Mouse (Mus musculus) neural tube, embryonic 10.5 days (tissue): ENCODE results near the gene Apoa2.

Experiments used
- DNase-seq: peaks from one replicate; pipeline ENCODE4 v3.0.0-alpha.2; 2017; ENCODE audit warnings: low spot score; ENCODE audit errors: extremely low spot score

The Apoa2 gene

DNA sequence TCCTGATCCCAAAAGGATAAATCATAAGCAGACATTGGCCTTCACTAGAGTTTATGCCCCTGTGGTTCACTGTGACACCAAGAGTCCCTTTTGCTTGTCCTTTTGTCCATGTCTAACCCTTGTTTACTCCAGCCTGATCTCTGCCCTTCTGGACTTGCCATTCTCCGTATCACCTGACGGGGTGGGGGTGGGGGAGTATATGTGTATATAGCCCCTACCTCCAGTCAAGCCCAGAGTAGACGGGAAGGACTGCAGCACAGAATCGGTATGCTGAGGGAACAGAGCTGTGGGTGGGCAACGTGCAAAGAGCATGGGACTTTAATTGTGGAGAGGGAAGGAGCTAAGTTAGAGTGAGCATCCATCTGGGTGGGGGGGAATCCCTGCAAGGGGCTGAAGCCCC lies at the start of gene Apoa2:
Gene Apoa2 (plus strand): TSS at position 198 of the 400 bp plus-strand sequence.
- no peak for DNase-seq

DNA sequence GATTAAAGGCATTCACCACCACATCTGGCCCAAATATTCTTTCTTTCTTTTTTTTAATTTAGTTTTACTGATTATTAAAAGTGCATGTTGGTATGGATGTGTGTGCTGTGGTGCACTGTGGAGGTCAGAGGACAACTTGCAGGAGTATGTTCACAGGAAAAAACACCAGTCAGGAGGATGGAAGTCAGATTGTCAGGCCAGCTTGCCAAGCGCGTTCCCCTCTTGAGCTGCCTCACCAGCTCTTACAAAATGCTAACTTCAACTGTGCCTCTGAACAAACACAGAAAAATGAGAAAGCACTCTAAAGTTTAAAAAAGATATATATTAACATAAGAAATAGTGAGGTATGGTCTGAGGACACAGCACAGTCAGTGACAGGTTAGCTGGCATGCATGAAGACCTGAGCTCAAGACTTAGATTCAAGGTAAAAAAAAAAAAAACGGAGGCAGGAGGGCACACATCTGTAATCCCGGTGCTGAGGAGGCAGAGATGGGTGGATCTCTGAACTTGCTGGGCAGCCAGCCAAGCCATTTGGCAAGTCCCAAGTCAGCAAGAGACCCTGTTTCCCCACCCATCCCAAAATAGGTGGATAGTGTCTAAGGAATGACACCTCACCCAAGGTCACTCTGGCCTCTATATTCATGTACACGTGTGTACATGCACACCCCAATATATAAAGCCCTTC lies 45.2 kb upstream of the Apoa2 start:
- no peak for DNase-seq

DNA sequence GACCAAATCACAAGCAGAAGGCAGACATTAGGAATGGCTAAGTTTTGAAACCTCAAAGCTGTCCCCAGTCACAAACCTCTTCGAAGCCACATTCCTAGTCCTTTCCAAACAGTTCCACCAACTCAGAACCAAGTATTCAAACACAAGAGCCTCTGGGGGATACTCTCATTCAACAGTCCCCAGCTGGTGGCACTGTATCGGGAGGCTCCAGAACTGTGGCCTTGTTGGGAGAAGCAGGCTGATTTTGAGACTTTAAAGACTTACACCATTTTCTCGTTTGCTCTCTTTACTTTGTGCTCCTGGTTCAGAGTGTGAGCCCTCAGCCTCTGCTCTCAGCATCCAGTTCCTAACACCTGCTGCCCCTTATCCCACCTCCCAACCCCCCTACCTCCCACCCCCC lies 41.8 kb upstream of the Apoa2 start:
- DNase-seq: no peak

DNA sequence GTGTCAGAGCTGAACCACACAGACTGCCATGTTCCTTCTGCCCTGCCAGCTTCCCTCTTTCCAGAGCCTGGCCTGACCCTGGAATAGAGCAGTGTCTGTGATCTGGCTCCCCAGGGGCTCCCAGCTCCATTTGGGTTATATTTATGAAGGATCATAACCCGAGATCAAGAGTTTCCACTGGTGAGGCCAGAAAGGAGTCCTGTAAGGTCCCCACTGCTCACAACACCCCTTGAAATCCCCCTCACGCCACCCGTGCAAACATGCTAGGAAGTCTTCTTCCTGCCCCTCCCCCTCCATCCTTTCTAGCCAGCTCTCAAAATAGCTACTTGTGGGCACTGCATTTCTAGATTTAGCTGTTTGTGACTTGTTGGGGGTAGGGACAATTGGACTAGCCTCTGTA lies 41.2 kb upstream of the Apoa2 start:
- DNase-seq: no peak

DNA sequence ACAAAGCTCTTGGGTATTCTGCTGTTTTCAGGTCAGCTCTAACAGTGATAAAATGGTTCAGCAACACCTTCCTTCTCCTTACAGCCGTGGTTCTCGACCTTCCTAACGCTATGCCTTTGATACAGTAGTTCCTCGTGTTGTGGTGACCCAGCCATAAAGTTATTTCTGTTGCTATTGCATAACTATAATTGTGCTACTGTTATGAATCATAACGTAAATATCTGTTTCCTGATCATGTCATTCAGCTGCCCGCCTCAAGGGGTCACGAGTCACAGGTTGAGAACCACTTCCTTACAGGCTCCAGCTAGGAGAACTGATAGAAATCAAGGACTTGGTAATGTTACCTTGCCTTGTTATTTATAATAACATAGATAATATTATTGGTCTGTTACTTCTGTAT lies 40.5 kb upstream of the Apoa2 start:
- DNase-seq: no peak

DNA sequence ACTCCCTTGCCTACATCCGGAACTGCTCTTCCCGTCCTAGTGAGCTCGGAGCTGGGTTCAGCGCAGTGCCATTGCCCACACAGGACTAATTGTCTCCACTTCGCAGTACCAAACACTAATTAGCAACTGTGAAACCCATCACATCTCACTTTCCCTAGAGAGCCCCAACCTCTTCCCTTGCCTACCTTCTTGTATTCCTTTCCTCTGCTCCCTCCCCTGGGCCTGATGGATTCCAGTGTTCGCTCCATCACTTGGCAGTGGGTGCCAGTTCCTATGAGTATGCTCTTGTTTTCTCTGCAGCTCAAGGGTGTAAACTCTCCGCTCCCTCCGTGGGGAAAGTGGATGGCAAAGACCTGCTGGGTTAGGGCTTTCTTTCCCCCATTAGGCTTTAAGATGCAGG lies 39.2 kb upstream of the Apoa2 start:
- no peak for DNase-seq

DNA sequence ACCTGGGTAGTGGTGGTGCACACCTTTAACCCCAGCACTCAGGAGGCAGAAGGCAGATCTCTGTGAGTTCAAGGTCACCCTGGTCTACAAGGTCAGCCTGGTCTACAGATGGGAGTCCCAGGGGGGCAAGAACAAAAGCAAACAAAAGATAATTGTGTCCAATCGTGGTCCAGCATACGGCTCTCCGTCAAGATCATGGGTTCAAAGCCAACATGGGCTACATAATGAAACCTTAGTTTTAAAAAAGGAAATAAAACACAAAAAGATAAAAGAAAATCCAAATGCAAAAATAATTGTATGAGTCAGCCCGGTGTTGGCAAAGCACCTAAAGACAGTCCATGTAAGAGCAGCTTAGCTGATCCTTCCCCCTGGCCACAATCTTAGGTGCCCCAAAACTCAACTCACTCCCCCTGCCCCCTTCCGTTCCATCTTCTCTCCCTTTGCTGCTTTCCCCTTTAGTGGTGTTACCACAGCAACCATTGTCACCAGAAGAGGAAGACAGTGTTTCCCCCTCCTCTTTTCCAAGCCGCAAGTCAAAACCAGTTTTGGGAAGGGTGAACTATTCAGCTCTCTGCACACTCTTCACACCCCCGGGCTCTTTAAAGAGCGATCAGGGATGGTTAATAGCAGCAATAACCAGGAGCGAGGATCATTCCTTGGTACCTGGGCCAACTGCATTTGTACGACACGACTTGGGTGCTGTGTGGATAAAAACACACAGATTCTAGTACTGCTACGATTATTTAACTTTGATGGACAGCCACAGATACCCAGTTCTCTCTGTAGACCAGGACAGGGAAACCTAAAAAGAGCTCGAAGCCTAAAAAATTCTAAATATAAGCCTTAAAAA lies 36.8 kb upstream of the Apoa2 start:
- no peak for DNase-seq

DNA sequence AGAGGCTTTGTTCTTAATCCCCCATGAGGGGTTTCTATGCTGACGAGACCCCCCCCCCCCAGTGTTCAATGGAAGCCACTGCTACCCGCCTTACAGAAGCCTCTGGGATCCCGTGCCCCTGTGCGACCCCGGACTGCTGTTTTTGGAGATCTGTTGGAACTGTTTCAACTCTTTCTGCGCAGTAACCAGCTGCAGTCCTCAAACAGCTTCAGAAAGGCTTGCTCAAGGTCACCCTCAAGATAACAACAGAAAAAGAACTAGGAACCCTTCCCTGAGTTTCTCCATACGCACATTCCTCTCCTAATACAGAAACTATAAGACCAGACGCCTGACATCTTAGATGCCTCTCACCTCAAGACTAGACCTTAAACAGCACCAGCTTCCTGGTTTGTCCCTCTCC lies 35.8 kb upstream of the Apoa2 start:
- DNase-seq: no peak

DNA sequence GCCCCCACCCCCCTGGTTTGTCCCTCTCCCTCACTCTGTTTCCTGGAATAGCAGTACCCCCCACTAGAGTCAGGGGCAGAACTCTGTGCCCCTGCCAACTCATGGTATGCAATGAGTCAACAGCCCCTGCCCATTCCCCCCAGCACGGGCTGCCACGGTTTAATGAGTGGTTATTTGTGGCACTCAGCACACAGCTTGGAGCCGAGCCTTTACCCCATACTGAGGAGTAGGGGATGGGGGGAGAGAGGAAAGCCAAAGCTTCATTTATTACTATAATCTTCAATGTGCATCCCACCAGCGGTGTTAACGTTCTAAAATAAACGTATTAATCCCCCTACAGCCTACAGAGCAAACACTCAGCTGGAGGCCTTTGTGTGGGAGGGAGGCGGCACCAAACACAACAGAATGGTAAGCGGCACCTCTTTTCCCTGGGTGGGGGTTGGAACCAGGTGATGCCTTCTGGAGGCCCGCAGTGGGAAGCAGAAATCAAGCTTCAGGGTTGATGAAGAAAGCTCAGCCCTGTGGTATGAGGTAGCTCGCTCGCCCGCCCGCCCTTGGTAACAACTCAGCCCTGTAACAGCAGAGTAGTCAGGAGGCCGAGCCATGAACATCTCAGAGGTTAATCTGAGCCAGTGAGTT lies 35.3 kb upstream of the Apoa2 start:
- no peak for DNase-seq

DNA sequence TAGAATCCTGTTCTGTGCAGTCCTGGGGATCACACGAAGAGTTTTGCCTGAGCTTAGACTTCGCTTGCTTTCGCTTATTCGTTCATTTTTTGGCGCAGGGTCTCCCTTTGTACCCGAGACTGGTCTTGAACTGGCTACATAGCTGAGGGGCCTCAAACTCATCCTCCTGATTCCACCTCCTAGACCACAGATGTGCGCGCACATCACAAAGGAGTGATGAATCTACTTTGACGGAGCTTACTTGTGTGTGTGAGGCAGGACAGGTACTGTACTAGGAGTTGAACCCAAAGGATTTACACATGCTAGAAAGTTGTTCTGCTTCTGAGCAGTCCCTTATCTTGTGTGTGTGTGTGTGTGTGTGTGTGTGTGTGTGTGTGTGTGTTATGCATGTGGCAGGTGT lies 34.0 kb upstream of the Apoa2 start:
- no peak for DNase-seq

DNA sequence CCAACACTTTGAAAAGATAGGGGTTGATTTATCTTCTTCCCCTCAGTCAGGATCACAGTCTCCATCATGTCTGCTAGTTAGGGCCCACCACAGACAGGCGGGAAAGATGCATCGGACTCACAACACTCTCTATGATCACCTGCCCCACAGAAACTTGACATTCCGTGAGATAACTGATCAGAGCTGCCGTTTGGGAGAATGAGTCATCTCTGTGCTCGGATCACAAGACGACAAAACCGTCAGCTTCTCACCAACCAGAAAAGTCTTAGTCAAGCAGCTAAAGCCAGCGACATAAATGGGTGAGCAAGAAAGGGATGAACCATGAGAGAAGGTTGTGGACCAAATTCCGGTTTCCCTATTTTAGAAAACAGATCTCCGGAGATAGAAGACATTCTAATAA lies 32.6 kb upstream of the Apoa2 start:
- no peak for DNase-seq

DNA sequence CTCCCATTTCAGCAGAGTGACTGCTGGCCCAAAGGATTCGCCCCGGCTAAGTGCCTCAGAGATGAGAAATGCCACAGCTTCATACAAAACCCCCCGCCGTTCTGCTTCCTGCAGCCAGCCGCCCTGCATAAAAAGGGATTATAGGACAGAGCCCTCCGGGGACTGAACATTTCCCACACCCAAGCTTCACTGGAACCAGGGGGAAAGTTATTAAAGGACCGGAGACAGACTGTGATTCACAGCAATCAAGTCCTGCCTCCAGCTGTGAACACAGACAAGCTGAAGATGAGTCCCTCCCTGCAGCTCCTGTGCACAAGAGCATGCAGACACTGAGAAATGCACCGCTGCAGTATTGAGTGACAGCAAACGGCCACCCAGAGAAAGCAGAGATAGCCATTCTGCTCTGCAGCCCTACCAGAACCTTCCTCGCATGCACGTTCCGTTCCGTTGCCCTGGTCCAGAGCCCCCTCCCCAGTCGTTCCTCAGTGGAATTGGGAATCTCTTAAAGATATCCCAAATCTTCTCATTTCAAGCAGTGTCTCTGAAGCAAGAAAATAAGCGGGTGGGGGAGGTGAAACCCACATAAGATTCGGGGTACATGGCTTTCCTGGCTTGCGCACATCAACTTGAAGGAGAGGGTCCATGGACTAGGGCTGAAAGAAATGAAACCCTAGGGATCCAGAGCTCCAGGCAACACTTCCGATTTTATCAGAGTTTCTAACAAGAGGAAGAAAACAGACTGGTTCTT lies 31.6 kb upstream of the Apoa2 start:
- peak; percentile 52 for DNase-seq

DNA sequence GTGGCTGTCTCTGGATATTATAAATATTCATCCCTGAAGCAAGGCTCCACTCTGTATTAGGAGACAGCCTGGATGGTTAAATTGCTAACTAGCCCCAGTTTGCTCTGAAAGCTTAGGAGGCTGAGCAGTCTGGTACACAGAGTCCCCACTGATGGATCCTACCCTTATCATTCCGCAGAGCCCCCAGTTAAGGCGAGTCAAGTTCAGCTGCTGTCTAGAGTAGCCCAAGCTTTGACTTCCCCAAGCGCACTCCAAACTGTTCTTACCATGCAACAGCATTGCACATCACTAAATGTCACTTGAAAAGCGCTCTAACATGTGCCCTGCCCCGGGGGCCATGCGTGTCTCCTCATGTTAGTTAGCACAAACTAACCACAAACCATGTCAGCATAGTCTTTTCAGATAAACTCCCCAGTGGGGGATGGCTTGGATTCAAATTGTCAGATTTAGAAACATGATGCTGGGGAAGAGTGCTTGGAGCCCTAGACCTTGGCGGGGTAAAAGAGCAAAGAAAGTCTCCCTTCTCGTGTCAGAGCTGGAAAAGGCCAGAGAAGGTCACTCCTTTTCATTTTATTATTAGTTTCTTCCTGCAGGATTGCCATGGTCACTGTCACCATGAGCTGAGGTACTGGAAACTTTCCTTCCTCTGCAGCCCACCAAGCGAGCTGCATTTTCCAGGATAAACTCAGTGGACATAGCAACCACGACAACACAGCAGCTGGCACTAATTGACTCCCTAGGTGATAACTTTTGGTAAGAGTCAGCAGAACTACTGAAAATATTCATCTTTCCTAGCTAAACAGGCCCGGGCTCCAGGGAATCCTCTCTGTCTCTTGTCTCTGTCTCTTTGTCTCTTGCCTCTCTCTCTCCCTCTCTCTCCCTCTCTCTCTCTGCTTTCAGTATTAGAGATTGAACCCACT lies 30.7 kb upstream of the Apoa2 start:
- DNase-seq: peak; percentile 37

DNA sequence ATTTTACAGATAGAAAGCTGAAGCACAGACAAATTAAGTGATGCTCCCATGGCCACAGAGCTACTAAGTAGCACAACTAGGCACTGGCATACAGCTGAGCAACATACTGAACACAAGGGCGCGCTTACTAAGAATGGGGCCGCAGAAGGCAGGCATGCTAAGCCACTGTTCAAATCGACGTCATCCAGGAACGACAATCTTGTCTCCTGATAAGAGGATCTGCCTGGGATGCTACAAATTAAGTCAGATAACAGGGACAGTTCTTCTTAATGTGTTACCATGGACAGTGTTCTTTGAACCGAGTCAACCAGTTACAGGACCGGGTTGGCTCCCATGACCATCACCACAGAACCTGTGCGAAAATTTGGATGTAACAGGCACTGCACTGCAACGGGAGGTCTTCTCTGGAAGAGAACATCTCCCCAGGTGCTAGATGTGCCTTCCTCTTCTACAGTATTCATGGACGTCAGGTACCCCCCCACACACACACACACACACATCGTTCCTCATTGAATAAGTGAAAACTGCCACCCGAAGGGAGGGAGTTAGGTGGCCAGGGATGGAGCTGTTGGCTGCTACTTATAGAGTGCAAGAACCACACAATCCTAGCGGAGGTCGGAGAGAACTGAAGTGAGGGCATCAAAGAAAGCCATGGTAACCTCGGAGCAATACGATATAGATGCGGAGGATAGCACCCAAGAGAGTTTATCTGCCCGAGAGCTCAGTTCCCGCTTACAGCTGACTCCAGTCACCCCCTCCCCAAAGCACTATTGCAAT lies 29.6 kb upstream of the Apoa2 start:
- DNase-seq: no peak

DNA sequence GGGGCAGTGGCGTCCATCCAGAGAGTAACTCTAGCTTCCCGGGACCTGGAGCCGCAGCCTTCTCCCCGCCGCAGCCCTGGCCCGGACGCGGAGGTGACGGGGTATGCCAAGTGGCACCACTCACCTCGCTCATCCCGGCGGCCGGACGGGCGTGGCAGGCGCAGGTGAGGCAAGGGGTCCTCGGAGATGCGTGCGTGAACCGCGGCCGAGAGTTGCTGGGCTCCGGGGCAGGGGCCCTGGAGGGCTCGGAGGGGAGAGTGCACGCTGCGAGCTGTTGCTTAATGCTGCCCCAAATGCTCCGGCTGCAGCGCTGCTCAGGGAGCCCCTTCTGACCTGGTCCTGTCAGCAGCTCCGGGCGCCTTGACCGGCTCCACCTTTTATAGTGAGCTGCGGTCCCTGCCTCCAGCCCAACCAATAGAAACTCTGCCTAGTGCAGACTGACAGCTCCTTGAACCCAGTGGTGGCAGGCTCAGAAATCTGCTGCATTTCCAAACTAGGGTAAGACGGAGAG lies 28.9 kb upstream of the Apoa2 start, which contains the start of gene Pcp4l1:
Gene Pcp4l1 (minus strand): TSS at position 382 of the 511 bp plus-strand sequence.
- peak; percentile 56 for DNase-seq

DNA sequence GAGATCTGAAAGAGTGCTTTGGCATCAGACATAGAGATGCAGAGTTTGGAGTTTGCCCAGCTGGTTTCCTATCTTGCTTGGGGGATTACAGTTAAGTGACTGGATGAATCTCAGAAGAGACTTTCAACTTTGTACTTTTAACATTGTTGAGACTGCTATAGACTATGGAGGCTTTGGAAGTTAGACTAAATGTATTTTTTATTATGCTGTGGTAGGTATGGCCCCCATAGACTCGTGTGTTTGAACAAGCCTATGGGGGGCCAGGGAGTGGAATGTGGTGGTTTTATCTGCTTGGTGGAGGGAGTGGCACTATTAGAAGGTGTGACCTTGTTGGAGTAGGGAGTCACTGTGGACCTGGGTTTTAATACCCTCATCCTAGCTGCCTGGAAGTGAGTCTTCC lies 25.3 kb upstream of the Apoa2 start:
- DNase-seq: no peak

DNA sequence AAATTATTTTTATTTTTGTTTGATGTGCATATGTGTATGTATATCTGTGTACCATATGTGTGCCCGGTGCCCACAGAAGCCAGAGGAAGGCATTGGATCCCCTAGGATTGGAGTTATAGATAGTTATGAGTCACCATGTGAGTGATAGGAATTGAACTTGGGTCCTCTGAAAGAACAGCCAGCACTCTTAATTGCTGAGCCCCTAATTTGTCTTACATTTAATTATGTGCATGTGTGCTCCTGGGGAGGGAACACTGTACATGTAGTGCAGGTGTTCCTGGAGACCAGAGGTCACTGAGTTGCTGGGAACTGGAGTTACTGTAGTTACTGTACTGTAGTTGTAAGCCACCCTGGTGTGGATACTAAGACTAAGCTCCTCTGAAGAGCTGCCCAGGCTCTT lies 24.1 kb upstream of the Apoa2 start:
- no peak for DNase-seq

DNA sequence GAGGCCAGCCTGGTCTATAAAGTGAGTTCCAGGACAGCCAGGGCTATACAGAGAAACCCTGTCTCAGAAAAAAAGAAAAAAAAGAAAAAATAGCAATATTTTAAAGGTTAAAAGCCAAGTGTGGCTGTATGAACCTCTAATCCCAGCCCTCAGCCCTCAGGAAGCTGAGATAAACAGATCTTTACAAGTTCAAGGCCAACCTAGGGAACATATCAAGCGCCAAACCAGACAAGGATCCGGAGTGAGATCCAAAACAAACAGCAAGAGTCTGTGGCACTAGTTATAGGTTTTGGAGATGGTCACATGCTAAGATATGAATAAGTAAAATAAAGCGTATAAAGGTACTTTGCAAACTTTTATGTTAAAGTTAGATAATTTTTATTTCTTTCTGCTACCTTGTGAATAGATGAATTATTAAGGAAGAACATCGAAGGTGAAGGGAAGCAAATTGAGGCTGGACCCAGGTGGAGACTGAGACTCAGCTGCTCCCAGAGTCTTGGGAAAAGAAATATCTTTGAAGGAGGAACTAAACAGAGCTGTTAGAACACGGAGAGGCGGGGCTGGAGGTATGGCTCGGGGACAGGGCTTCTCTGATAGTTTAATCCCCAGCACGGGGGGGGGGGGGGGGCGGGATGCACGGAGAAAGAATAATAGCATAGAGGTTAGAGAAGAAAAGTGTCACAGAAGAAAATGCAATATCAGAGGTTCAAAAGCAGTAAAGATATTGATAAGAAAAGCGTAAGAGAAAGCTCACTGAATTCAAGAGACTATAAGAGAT lies 21.2 kb upstream of the Apoa2 start:
- DNase-seq: no peak

DNA sequence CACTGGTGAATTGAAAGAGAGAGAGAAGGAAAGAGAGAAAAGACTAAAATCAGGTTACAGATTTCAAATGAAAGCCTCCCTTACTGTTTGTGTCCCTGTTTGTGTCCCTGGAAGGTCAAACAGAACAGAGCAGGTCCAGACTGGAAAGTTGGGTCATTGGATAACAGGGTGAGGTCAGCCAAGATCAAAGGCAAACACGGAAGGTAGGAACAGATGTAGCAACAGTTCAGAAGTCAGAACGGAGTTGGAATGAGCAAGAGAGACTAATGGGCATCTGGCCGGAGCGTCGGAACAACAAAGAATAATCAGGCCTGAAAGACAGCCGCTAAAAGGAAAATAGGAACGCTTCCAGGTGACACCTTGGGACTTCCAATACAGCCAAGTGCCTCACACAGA lies 20.6 kb upstream of the Apoa2 start:
- no peak for DNase-seq
